ENCODE assay signal across 11 mouse cellular contexts in the genomic region with DNA sequence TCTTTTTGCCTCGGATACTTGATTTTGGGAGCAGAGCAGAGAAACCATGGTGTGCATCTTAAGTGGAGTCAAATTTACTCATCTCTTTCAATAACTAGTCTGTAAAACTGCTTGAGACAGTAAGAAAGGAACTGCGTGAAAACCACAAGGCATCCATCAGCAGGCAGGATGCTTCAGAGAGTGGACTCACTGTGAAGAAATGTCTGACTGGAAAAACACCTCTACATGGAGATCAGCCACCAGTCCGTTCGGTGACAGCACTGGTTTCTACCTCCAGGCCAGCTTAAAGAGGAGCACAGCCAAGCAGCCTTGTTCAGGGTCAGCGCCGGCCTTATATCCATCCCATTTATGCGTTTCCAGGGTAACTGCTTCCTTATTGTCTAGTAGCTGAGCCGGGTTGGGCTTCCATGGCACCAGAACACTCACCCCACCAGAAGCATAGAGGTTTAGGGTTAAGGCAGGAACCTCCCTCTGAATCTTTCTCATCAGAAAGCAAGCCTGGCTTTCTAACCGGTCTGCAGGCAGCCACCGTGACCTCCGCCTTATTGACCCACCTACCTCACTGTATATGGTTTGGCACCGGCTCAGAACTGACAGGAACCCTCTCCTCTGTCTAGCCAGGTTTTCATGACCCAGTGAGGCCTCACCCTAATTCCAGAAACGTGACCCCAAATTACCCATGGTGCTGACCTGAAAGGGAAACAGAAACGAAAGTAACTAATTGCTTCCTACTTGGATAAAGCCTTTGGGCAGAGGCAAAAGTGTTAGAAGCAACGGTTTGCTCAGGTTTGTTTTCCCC. TPM values are rescaled to one million over a fixed set of nuclear protein-coding genes. Genes with fewer than 3 reads are reported as not detected.
A peak's percentile ranks its signal among the peaks of the same experiment; 100 is the strongest.
DNase-seq lines count a peak whose midpoint lies in the region; ATAC-seq lines count a peak whose summit lies in the region.
"Had no signal": no experiment of that assay in that cellular context is flagged by ENCODE, and none has a peak within 500 bp of the region (broad histone marks: within the 10 kb centered on the region; RNA-seq: fewer than 3 reads in every experiment).

No protein-coding gene starts in this region.

- H3K4me1 ChIP-seq in forebrain, embryonic 12.5 days, result peaks cover 10% of the 10 kb centered on the region
- 0 out of 2 replicates have a peak, but pooled peaks cover 3% of the 10 kb centered on the region for H3K4me1 ChIP-seq in forebrain, embryonic 15.5 days
- H3K4me1 ChIP-seq in liver, embryonic 15.5 days (replicated peaks), result peaks cover 13% of the 10 kb centered on the region
- H3K4me1 ChIP-seq: neural tube, embryonic 12.5 days had no signal

- ATAC-seq in forebrain, embryonic 12.5 days (ENCODE audit: low FRiP score), result no peak
- ATAC-seq in forebrain, embryonic 15.5 days (replicated peaks), result no peak
- ATAC-seq in liver, embryonic 15.5 days (ENCODE audit: insufficient read depth), result 0 out of 2 replicates have a peak, but pooled peaks have one; percentile 31
- ATAC-seq in activated CD4-positive, CD25-positive, alpha-beta regulatory T cell, adult 4 months, result peak; percentile 76
- peak; percentile 62 for ATAC-seq in megakaryocyte progenitor cell, adult 5-6 weeks (replicated peaks; ENCODE audit: poor library complexity)

- H3K27me3 ChIP-seq in forebrain, embryonic 12.5 days, result no peaks in the 10 kb centered on the region
- H3K27me3 ChIP-seq in forebrain, embryonic 15.5 days, result no peaks in the 10 kb centered on the region
- no peaks in the 10 kb centered on the region for H3K27me3 ChIP-seq in liver, embryonic 15.5 days
- H3K27me3 ChIP-seq: limb, embryonic 15.5 days; neural tube, embryonic 12.5 days had no signal

- H3K36me3 ChIP-seq in forebrain, embryonic 12.5 days (replicated peaks), result no peaks in the 10 kb centered on the region
- H3K36me3 ChIP-seq in forebrain, embryonic 15.5 days, result no peaks in the 10 kb centered on the region
- H3K36me3 ChIP-seq in liver, embryonic 15.5 days (replicated peaks), result no peaks in the 10 kb centered on the region
- H3K36me3 ChIP-seq: limb, embryonic 15.5 days; neural tube, embryonic 12.5 days had no signal

- no peaks in the 10 kb centered on the region for H3K9me3 ChIP-seq in forebrain, embryonic 12.5 days
- no peaks in the 10 kb centered on the region for H3K9me3 ChIP-seq in forebrain, embryonic 15.5 days
- no peaks in the 10 kb centered on the region for H3K9me3 ChIP-seq in liver, embryonic 15.5 days (replicated peaks)
- H3K9me3 ChIP-seq: limb, embryonic 15.5 days; neural tube, embryonic 12.5 days had no signal

- no peak overlapping the region for H3K4me3 ChIP-seq in forebrain, embryonic 12.5 days (replicated peaks)
- no peak overlapping the region for H3K4me3 ChIP-seq in forebrain, embryonic 15.5 days
- no peak overlapping the region for H3K4me3 ChIP-seq in liver, embryonic 15.5 days (replicated peaks)
- H3K4me3 ChIP-seq: limb, embryonic 15.5 days; neural tube, embryonic 12.5 days had no signal

- H3K4me2 ChIP-seq in forebrain, embryonic 12.5 days, result no peak overlapping the region
- H3K4me2 ChIP-seq in forebrain, embryonic 15.5 days (replicated peaks), result no peak overlapping the region
- no peak overlapping the region for H3K4me2 ChIP-seq in liver, embryonic 15.5 days
- H3K4me2 ChIP-seq: limb, embryonic 15.5 days; neural tube, embryonic 12.5 days had no signal

- DNase-seq in liver, result no peak
- no peak for DNase-seq in frontal cortex, postnatal 14 days (ENCODE audit: low spot score in 2 of 2)
- DNase-seq in left cerebral cortex, adult 9 months (ENCODE audit: low spot score in 2 of 2), result no peak
- DNase-seq: embryo, embryonic 11 days had no signal

- H3K27ac ChIP-seq in forebrain, embryonic 12.5 days, result no peak overlapping the region
- no peak overlapping the region for H3K27ac ChIP-seq in forebrain, embryonic 15.5 days (replicated peaks)
- no peak overlapping the region for H3K27ac ChIP-seq in liver, embryonic 15.5 days (replicated peaks)
- H3K27ac ChIP-seq: limb, embryonic 15.5 days; neural tube, embryonic 12.5 days had no signal

- 47% methylated on average over 15 of the region's 15 CpGs for WGBS in forebrain, embryonic 12.5 days
- 50% methylated on average over 15 of the region's 15 CpGs for WGBS in forebrain, embryonic 15.5 days
- 56% methylated on average over 15 of the region's 15 CpGs for WGBS in liver, embryonic 15.5 days (ENCODE audit: insufficient replicate concordance)

- 0 out of 2 replicates have a peak overlapping the region, but pooled peaks have one; percentile 25 for H3K9ac ChIP-seq in forebrain, embryonic 12.5 days
- no peak overlapping the region for H3K9ac ChIP-seq in forebrain, embryonic 15.5 days (replicated peaks)
- no peak overlapping the region for H3K9ac ChIP-seq in liver, embryonic 15.5 days
- H3K9ac ChIP-seq: limb, embryonic 15.5 days; neural tube, embryonic 12.5 days had no signal

RNA-seq across cellular contexts. Expression of a gene that starts 9.9 kb away (rescaled TPM):
- 305 and 322 TPM in 2 replicates for polyA plus RNA-seq in forebrain, embryonic 12.5 days (2016; fragmentation: Nextera tagmentation; extraction: Ambion mirVana)
- 323 and 349 TPM in 2 replicates for polyA plus RNA-seq in forebrain, embryonic 15.5 days (2015; fragmentation: Nextera tagmentation; extraction: Ambion mirVana)
- 42.8 and 50.1 TPM in 2 replicates for polyA plus RNA-seq in liver, embryonic 15.5 days (2015; fragmentation: Nextera tagmentation; extraction: Ambion mirVana)
- polyA plus RNA-seq in activated CD4-positive, CD25-positive, alpha-beta regulatory T cell, adult 4 months (2017; shearing (Covaris generic)), result 100 to 1,000 TPM; 204 to 221 TPM
- total RNA-seq in megakaryocyte progenitor cell, adult 5-6 weeks (2015), result 91.0 and 97.5 TPM in 2 replicates
- total RNA-seq in megakaryocyte progenitor cell, adult 5-6 weeks (2017), result 122 and 128 TPM in 2 replicates

RNA-seq across cellular contexts. Expression of a gene that starts 44.3 kb away (rescaled TPM):
- polyA plus RNA-seq in forebrain, embryonic 12.5 days (2016; fragmentation: Nextera tagmentation; extraction: Ambion mirVana), result 48.1 and 51.2 TPM in 2 replicates
- polyA plus RNA-seq in forebrain, embryonic 15.5 days (2015; fragmentation: Nextera tagmentation; extraction: Ambion mirVana), result 42.1 and 45.8 TPM in 2 replicates
- polyA plus RNA-seq in liver, embryonic 15.5 days (2015; fragmentation: Nextera tagmentation; extraction: Ambion mirVana), result 20.2 and 20.4 TPM in 2 replicates
- polyA plus RNA-seq in activated CD4-positive, CD25-positive, alpha-beta regulatory T cell, adult 4 months (2017; shearing (Covaris generic)), result 10 to 100 TPM; 31.3 to 33.8 TPM
- total RNA-seq in megakaryocyte progenitor cell, adult 5-6 weeks (2015), result 56.2 and 56.6 TPM in 2 replicates
- 22.5 and 23.5 TPM in 2 replicates for total RNA-seq in megakaryocyte progenitor cell, adult 5-6 weeks (2017)

RNA-seq across cellular contexts. Expression of a gene that starts 49.8 kb away (rescaled TPM):
- 0.77 and 0.88 TPM in 2 replicates for polyA plus RNA-seq in forebrain, embryonic 12.5 days (2016; fragmentation: Nextera tagmentation; extraction: Ambion mirVana)
- 6.2 and 6.4 TPM in 2 replicates for polyA plus RNA-seq in forebrain, embryonic 15.5 days (2015; fragmentation: Nextera tagmentation; extraction: Ambion mirVana)
- polyA plus RNA-seq in liver, embryonic 15.5 days (2015; fragmentation: Nextera tagmentation; extraction: Ambion mirVana), result 0.29 and 0.37 TPM in 2 replicates
- polyA plus RNA-seq in activated CD4-positive, CD25-positive, alpha-beta regulatory T cell, adult 4 months (2017; shearing (Covaris generic)), result 1 to 10 TPM; 2.6 to 3.4 TPM
- 0.07 TPM in 1 of 2 replicates, not detected in the other for total RNA-seq in megakaryocyte progenitor cell, adult 5-6 weeks (2015)
- 0.17 TPM in 1 of 2 replicates, not detected in the other for total RNA-seq in megakaryocyte progenitor cell, adult 5-6 weeks (2017)

Comparison
In these comparisons a context has a peak if more than half of its experiments do, and no peak if none do; other contexts are left out.
1. ATAC-seq: peak in liver, embryonic 15.5 days (single experiment), activated CD4-positive, CD25-positive, alpha-beta regulatory T cell, adult 4 months (single experiment) and megakaryocyte progenitor cell, adult 5-6 weeks (single experiment); none in forebrain, embryonic 12.5 days (single experiment) and forebrain, embryonic 15.5 days (single experiment).